8 mouse cellular contexts compared by ENCODE assay signal in genomic region chr6:114920523-114921445, GRCm38 (mm10). TPM values are rescaled to one million over a fixed set of nuclear protein-coding genes. Genes with fewer than 3 reads are reported as not detected.
A peak's percentile ranks its signal among the peaks of the same experiment; 100 is the strongest.
DNase-seq lines count a peak whose midpoint lies in the region; ATAC-seq and TF ChIP-seq lines count a peak whose summit lies in the region.

No protein-coding gene starts in this region.

- peak overlapping the region; percentile 60 for H3K27ac ChIP-seq in forebrain, postnatal 0 days (ENCODE audit: low read depth, low read length)
- H3K27ac ChIP-seq in liver, embryonic 16.5 days (ENCODE audit: low read length) = peak overlapping the region; percentile 55
- peak overlapping the region; percentile 63 for H3K27ac ChIP-seq in neural tube, embryonic 11.5 days (ENCODE audit: low read depth, low read length)

- peak overlapping the region; percentile 48 for H3K4me3 ChIP-seq in forebrain, postnatal 0 days (ENCODE audit: low read depth, low read length)
- peak overlapping the region; percentile 65 for H3K4me3 ChIP-seq in liver, embryonic 16.5 days (ENCODE audit: low read depth, low read length)
- peak overlapping the region; percentile 58 for H3K4me3 ChIP-seq in neural tube, embryonic 11.5 days (ENCODE audit: low read depth, low read length)

- H3K4me2 ChIP-seq in forebrain, postnatal 0 days (ENCODE audit: low read depth) = peak overlapping the region; percentile 60
- peak overlapping the region; percentile 75 for H3K4me2 ChIP-seq in liver, embryonic 16.5 days (ENCODE audit: low read depth, low read length)
- peak overlapping the region; percentile 74 for H3K4me2 ChIP-seq in neural tube, embryonic 11.5 days (ENCODE audit: low read depth)

- peak; percentile 81 for DNase-seq in A20 (ENCODE audit: low read depth, low spot score)
- DNase-seq in adrenal gland, postnatal 14 days = peak; percentile 70
- no peak for DNase-seq in forebrain, postnatal 0 days
- peak; percentile 90 for DNase-seq in induced T-regulatory cell, adult 2 months (ENCODE audit: low read depth)
- peak; percentile 76 for DNase-seq in neural tube, embryonic 11.5 days (ENCODE audit: low spot score)
- no peak for DNase-seq in urinary bladder, adult 18-20 months (ENCODE audit: low spot score in 2 of 2)

- H3K9ac ChIP-seq in forebrain, postnatal 0 days = peak overlapping the region; percentile 45
- peak overlapping the region; percentile 59 for H3K9ac ChIP-seq in liver, embryonic 16.5 days (ENCODE audit: low read depth, low read length)
- H3K9ac ChIP-seq in neural tube, embryonic 11.5 days (ENCODE audit: low read length) = peak overlapping the region; percentile 89

- 4% methylated on average over 17 of the region's 17 CpGs for WGBS in forebrain, postnatal 0 days
- under 1% methylated on average over 17 of the region's 17 CpGs for WGBS in liver, embryonic 16.5 days (ENCODE audit: insufficient replicate concordance)
- WGBS in neural tube, embryonic 11.5 days = 8% methylated on average over 17 of the region's 17 CpGs

- ATAC-seq in forebrain, postnatal 0 days = 0 out of 2 replicates have a peak, but pooled peaks have one; percentile 40
- ATAC-seq in liver, embryonic 16.5 days (ENCODE audit: low read depth) = peak; percentile 42; the same call in 1 of the 2 replicates
- ATAC-seq in neural tube, embryonic 11.5 days (ENCODE audit: insufficient read depth, low FRiP score, low TSS enrichment) = peak; percentile 39; the same call in 1 of the 2 replicates
- no peak for ATAC-seq in cerebellum, adult (ENCODE audit: insufficient number of reproducible peaks, low FRiP score, low TSS enrichment)

- H3K4me1 ChIP-seq in forebrain, postnatal 0 days (ENCODE audit: insufficient read depth) = peaks cover 35% of the 10 kb centered on the region
- H3K4me1 ChIP-seq in liver, embryonic 16.5 days (ENCODE audit: control insufficient read depth, low read depth, low read length) = peaks cover 40% of the 10 kb centered on the region
- peaks cover 39% of the 10 kb centered on the region for H3K4me1 ChIP-seq in neural tube, embryonic 11.5 days (ENCODE audit: control insufficient read depth, insufficient read depth, low read length)

- no peaks in the 10 kb centered on the region for H3K36me3 ChIP-seq in forebrain, postnatal 0 days (ENCODE audit: insufficient read depth)
- H3K36me3 ChIP-seq in liver, embryonic 16.5 days (ENCODE audit: control insufficient read depth, insufficient read depth) = no peaks in the 10 kb centered on the region
- H3K36me3 ChIP-seq in neural tube, embryonic 11.5 days (ENCODE audit: control insufficient read depth, insufficient read depth, low read length) = no peaks in the 10 kb centered on the region

- H3K27me3 ChIP-seq in forebrain, postnatal 0 days (ENCODE audit: insufficient read depth, low read length) = no peaks in the 10 kb centered on the region
- H3K27me3 ChIP-seq in liver, embryonic 16.5 days (ENCODE audit: control insufficient read depth, insufficient read depth, low read depth, low read length) = no peaks in the 10 kb centered on the region
- no peaks in the 10 kb centered on the region for H3K27me3 ChIP-seq in neural tube, embryonic 11.5 days (ENCODE audit: control insufficient read depth, insufficient read depth, low read length)

- TF ChIP-seq CTCF in forebrain, postnatal 0 days (IDR thresholded peaks at IDR 0.05; ENCODE audit: low read depth) = no peak; the same call in 1 of the 2 replicates

- H3K9me3 ChIP-seq in forebrain, postnatal 0 days (ENCODE audit: low read length) = no peaks in the 10 kb centered on the region
- H3K9me3 ChIP-seq in liver, embryonic 16.5 days (replicated peaks; ENCODE audit: control insufficient read depth, low read length) = no peaks in the 10 kb centered on the region
- H3K9me3 ChIP-seq in neural tube, embryonic 11.5 days (ENCODE audit: control insufficient read depth, low read length) = no peaks in the 10 kb centered on the region

RNA-seq across cellular contexts. Expression of gene Vgll4, which starts 49.0 kb away (rescaled TPM):
- total RNA-seq in adrenal gland, postnatal 14 days (2021) = 60.2 and 71.6 TPM in 2 replicates
- 59.2 and 72.0 TPM in 2 replicates for total RNA-seq in forebrain, postnatal 0 days (2014; rRNA removed)
- polyA plus RNA-seq in forebrain, postnatal 0 days (2015; fragmentation: Nextera tagmentation; extraction: Ambion mirVana) = 51.8 and 58.0 TPM in 2 replicates
- polyA plus RNA-seq in liver, embryonic 16.5 days (2015; fragmentation: Nextera tagmentation; extraction: Ambion mirVana) = 10.0 TPM in 2 replicates
- 62.0 and 62.3 TPM in 2 replicates for polyA plus RNA-seq in neural tube, embryonic 11.5 days (2014; fragmentation: Nextera tagmentation; extraction: Ambion mirVana)

Comparison
In these comparisons a context has a peak if more than half of its experiments do, and no peak if none do; other contexts are left out.
1. DNase-seq: peak in A20 (single experiment), adrenal gland, postnatal 14 days (single experiment), induced T-regulatory cell, adult 2 months (single experiment) and neural tube, embryonic 11.5 days (single experiment); none in forebrain, postnatal 0 days (single experiment) and urinary bladder, adult 18-20 months (0 of 2).
2. Peak in every context shown above with its lines, with median percentiles within 50 percentile points of each other: H3K27ac ChIP-seq, H3K4me2 ChIP-seq, H3K4me3 ChIP-seq and H3K9ac ChIP-seq.